Mouse (Mus musculus): ENCODE results near the gene Idh3g. TPM values are rescaled to one million over a fixed set of nuclear protein-coding genes. Genes with fewer than 3 reads are reported as not detected.

Gene Idh3g
- polyA plus RNA-seq, 1 experiment from 2014 or later, result 248 TPM

- WGBS, result 56% methylated on average over 1 of the region's 1 CpGs
- no peak overlapping the region for H3K4me3 ChIP-seq (replicated peaks; ENCODE audit: low read depth, low read length)
- DNase-seq (no peak), ATAC-seq (ENCODE audit: low FRiP score, low TSS enrichment) (no peak)
- no peak overlapping the region for H3K9ac ChIP-seq (replicated peaks; ENCODE audit: low read length)
- H3K9me3 ChIP-seq (ENCODE audit: control insufficient read depth, low read length), result no peaks in the 10 kb centered on the region
- H3K27me3 ChIP-seq (ENCODE audit: control insufficient read depth, insufficient read depth, low read length), result no peaks in the 10 kb centered on the region
- H3K4me2 ChIP-seq (ENCODE audit: low read length), result no peak overlapping the region
- no peaks in the 10 kb centered on the region for H3K4me1 ChIP-seq (ENCODE audit: control insufficient read depth, insufficient read depth, low read length)
- H3K27ac ChIP-seq (replicated peaks; ENCODE audit: low read depth, low read length), result no peak overlapping the region
- no peaks in the 10 kb centered on the region for H3K36me3 ChIP-seq (ENCODE audit: control insufficient read depth, insufficient read depth, low read length)
Observed at GRCm38 (mm10) chrX:73738155-73738554, 48.5 kb downstream of the Idh3g start.

GRCm38 (mm10) chrX:73730908-73731307, 55.8 kb downstream of the Idh3g start:
- H3K27ac ChIP-seq (replicated peaks; ENCODE audit: low read depth, low read length), result no peak overlapping the region
- DNase-seq, result no peak
- H3K36me3 ChIP-seq (ENCODE audit: control insufficient read depth, insufficient read depth, low read length), result peaks cover 12% of the 10 kb centered on the region; the same call in 1 of the 2 replicates
- H3K27me3 ChIP-seq (ENCODE audit: control insufficient read depth, insufficient read depth, low read length), result no peaks in the 10 kb centered on the region
- no peak overlapping the region for H3K4me3 ChIP-seq (replicated peaks; ENCODE audit: low read depth, low read length)
- H3K9ac ChIP-seq (replicated peaks; ENCODE audit: low read length), result no peak overlapping the region
- no peak for ATAC-seq (ENCODE audit: low FRiP score, low TSS enrichment)
- WGBS, result 54% methylated on average over 1 of the region's 1 CpGs
- no peak overlapping the region for H3K4me2 ChIP-seq (ENCODE audit: low read length)
- no peaks in the 10 kb centered on the region for H3K9me3 ChIP-seq (ENCODE audit: control insufficient read depth, low read length)
- no peaks in the 10 kb centered on the region for H3K4me1 ChIP-seq (ENCODE audit: control insufficient read depth, insufficient read depth, low read length)

Other genes starting within 250 kb of the Idh3g start
- gene Dusp9, start 147.5 kb downstream of the Idh3g start, polyA plus RNA-seq (2014; fragmentation: Nextera tagmentation; extraction: Ambion mirVana), result 0.22 and 0.31 TPM in 2 replicates
- gene Pnck, start 126.8 kb downstream of the Idh3g start, polyA plus RNA-seq (2014; fragmentation: Nextera tagmentation; extraction: Ambion mirVana), result 138 and 176 TPM in 2 replicates
- gene Slc6a8, start 113.7 kb downstream of the Idh3g start, polyA plus RNA-seq (2014; fragmentation: Nextera tagmentation; extraction: Ambion mirVana), result 8.9 and 9.5 TPM in 2 replicates
- 106 and 116 TPM in 2 replicates for gene Bcap31, start 70.7 kb downstream of the Idh3g start, polyA plus RNA-seq (2014; fragmentation: Nextera tagmentation; extraction: Ambion mirVana)
- gene Abcd1, start 70.3 kb downstream of the Idh3g start, polyA plus RNA-seq (2014; fragmentation: Nextera tagmentation; extraction: Ambion mirVana), result 7.1 and 8.7 TPM in 2 replicates
- 0.12 and 0.19 TPM in 2 replicates for gene Plxnb3, start 29.8 kb downstream of the Idh3g start, polyA plus RNA-seq (2014; fragmentation: Nextera tagmentation; extraction: Ambion mirVana)
- 1.5 and 2.5 TPM in 2 replicates for gene Srpk3, start 12.5 kb downstream of the Idh3g start, polyA plus RNA-seq (2014; fragmentation: Nextera tagmentation; extraction: Ambion mirVana)
- gene Ssr4, start 131 bp upstream of the Idh3g start, polyA plus RNA-seq (2014; fragmentation: Nextera tagmentation; extraction: Ambion mirVana), result 152 and 162 TPM in 2 replicates
- 5.9 and 20.8 TPM in 2 replicates for gene Pdzd4, start 38.1 kb upstream of the Idh3g start, polyA plus RNA-seq (2014; fragmentation: Nextera tagmentation; extraction: Ambion mirVana)
- not detected in 2 replicates for gene Avpr2, start 105.2 kb upstream of the Idh3g start, polyA plus RNA-seq (2014; fragmentation: Nextera tagmentation; extraction: Ambion mirVana)
- 84.0 and 103 TPM in 2 replicates for gene L1cam, start 109.2 kb upstream of the Idh3g start, polyA plus RNA-seq (2014; fragmentation: Nextera tagmentation; extraction: Ambion mirVana)
- gene Arhgap4, start 135.0 kb upstream of the Idh3g start, polyA plus RNA-seq (2014; fragmentation: Nextera tagmentation; extraction: Ambion mirVana), result 1.8 and 2.1 TPM in 2 replicates
- 82.2 and 89.0 TPM in 2 replicates for gene Naa10, start 135.0 kb upstream of the Idh3g start, polyA plus RNA-seq (2014; fragmentation: Nextera tagmentation; extraction: Ambion mirVana)
- gene Renbp, start 144.0 kb upstream of the Idh3g start, polyA plus RNA-seq (2014; fragmentation: Nextera tagmentation; extraction: Ambion mirVana), result 3.0 and 11.1 TPM in 2 replicates
- gene Hcfc1, start 179.5 kb upstream of the Idh3g start, polyA plus RNA-seq (2014; fragmentation: Nextera tagmentation; extraction: Ambion mirVana), result 61.5 and 73.2 TPM in 2 replicates
- 24.5 and 28.6 TPM in 2 replicates for gene Irak1, start 237.0 kb upstream of the Idh3g start, polyA plus RNA-seq (2014; fragmentation: Nextera tagmentation; extraction: Ambion mirVana)

Data from midbrain, embryonic 14.5 days (tissue).